Mouse (Mus musculus): ENCODE data around the gene Ccdc85c.

GRCm38 (mm10) chr12:108233736-108234135 is 41.5 kb downstream of the Ccdc85c start:
- TF ChIP-seq CTCF (IDR thresholded peaks at IDR 0.05; ENCODE audit: extremely low read depth, insufficient read depth, insufficient read length, insufficient replicate concordance): no peak
- TF ChIP-seq POLR2A (IDR thresholded peaks at IDR 0.05; ENCODE audit: low read depth, low read length): no peak
